Mouse (Mus musculus) liver, embryonic 11.5 days (tissue): ENCODE data around the gene Prdm12. TPM values are rescaled to one million over a fixed set of nuclear protein-coding genes. Genes with fewer than 3 reads are reported as not detected.

Source experiments
- ATAC-seq: fragments of 200-750 bp; cut with Nextera tagmentation; replicated peaks from 2 replicates; pipeline ENCODE4 v1.8.0; 2017; ENCODE audit warnings: moderate number of reproducible peaks, mild to moderate bottlenecking, moderate TSS enrichment, moderate library complexity; ENCODE audit not compliant: low FRiP score
- DNase-seq: peaks from one replicate; pipeline ENCODE4 v3.0.0-alpha.2; 2017; ENCODE audit warnings: low spot score
- H3K27ac ChIP-seq: fragments of 300-500 bp; sonication (generic); 2 replicates; pipeline ENCODE4 v1.5.1; 2014; ENCODE audit warnings: mild to moderate bottlenecking, low read depth, low read length, control low read depth
- H3K27me3 ChIP-seq: fragments of 300-500 bp; sonication (generic); replicated peaks from 2 replicates; pipeline ENCODE4 v1.6.1; 2014; ENCODE audit warnings: low read length, mixed read lengths; ENCODE audit not compliant: control insufficient read depth, insufficient read depth
- H3K36me3 ChIP-seq: fragments of 300-500 bp; sonication (generic); 2 replicates; pipeline ENCODE4 v1.6.1; 2014; ENCODE audit warnings: mild to moderate bottlenecking, low read length, moderate library complexity, mixed read lengths; ENCODE audit not compliant: control insufficient read depth, insufficient read depth
- H3K4me1 ChIP-seq: fragments of 300-500 bp; sonication (generic); replicated peaks from 2 replicates; pipeline ENCODE4 v1.6.1; 2014; ENCODE audit warnings: low read length, mixed read lengths; ENCODE audit not compliant: control insufficient read depth, insufficient read depth
- H3K4me2 ChIP-seq: fragments of 300-500 bp; sonication (generic); 2 replicates; pipeline ENCODE4 v1.6.1; 2014; ENCODE audit warnings: mild to moderate bottlenecking, control low read depth, moderate library complexity
- H3K4me3 ChIP-seq: fragments of 300-500 bp; sonication (generic); 2 replicates; pipeline ENCODE4 v1.5.1; 2014; ENCODE audit warnings: low read depth, low read length, control low read depth
- H3K9ac ChIP-seq: fragments of 300-500 bp; sonication (generic); 2 replicates; pipeline ENCODE4 v1.6.1; 2014; ENCODE audit warnings: low read depth, low read length, control low read depth
- H3K9me3 ChIP-seq: fragments of 300-500 bp; sonication (generic); 2 replicates; pipeline ENCODE4 v1.6.1; 2016; ENCODE audit warnings: low read length, inconsistent platforms, mixed read lengths; ENCODE audit not compliant: control insufficient read depth
- WGBS: fragments of 180-500 bp; shearing (Covaris S2); extraction: QIAGEN DNeasy Blood & Tissue Kit; methylation state at CpG from one replicate; pipeline ENCODE4 v1.1.7; 2014; 5-methylcytosine and 5-hydroxymethylcytosine counted together
- polyA plus RNA-seq: library from polyadenylated mRNA; unstranded; fragments of >200 nt; fragmentation: Nextera tagmentation; extraction: Ambion mirVana; gene quantifications from 2 replicates; pipeline ENCODE4 v1.2.1, GENCODE M21; 2014

Gene Prdm12
- polyA plus RNA-seq: 0.07 TPM in 1 of 2 replicates, not detected in the other

DNA sequence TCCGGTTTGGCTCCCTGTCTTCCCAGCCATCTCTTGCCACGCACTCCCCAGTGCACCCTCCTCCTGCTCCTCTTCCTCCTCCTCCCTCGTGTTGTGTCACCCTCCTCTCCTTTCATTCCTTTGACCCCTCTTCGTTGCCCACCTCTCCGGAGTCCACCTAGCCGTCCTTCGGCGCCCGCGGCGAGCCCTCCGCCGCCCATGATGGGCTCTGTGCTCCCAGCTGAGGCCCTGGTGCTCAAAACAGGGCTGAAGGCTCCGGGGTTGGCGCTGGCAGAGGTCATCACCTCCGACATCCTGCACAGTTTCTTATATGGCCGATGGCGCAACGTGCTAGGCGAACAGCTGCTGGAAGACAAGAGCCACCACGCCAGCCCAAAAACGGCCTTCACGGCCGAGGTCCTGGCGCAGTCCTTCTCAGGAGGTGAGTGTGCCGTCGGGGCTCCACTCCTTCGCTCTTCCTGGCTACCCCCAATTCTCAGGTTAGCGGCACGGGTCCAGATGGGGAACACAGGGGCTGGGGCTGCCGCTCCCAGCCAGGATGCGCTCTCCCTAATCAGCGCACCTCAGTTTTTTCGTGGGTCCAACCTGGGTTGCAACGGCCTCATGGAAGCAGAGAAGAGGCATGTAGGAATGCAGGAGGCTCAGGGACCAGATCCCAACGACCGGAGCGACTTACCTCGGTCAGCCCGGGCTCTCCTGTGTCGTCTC, at the start of gene Prdm12:
Gene Prdm12 (plus strand): TSS at position 137 of the 708 bp plus-strand sequence.
- H3K4me3 ChIP-seq: no peak within 1 kb of the TSS

DNA sequence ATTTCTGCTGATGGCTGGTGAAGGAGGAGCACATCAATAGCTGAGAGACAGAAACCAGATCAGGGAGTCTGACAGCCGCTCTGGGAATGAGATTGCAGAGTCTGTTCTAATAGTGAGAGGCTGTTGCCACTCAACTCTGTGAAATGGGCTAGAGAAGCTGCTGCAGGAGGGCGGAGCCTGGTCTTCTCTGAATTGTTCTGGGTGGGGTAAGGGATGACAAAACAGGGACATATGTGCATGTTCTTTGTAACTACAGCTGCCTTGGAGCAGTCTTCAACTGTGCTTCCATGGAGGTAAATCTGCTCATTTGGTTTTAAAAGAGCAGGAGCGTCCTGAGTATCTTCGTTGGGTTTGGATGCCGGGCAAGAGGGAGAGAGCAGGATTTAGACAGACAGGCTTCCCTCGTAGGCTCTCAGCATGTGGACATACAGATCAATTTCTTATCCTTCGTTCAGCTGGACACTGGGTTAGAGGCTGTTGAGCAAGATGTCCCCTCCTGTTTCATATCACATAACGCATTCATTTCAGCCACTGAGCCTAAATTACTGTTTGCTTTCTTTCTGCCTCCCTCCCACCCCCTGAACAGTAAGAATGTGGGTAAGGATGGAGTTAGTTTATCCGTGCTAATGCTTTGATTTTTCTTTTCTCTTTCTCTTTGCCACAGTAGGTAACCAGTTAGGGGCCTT, 47.9 kb upstream of the Prdm12 start:
- DNase-seq (no peak), ATAC-seq (no peak)
- H3K9me3 ChIP-seq: no peaks in the 10 kb centered on the region
- no peak overlapping the region for H3K4me3 ChIP-seq
- peaks cover 18% of the 10 kb centered on the region for H3K36me3 ChIP-seq
- no peak overlapping the region for H3K9ac ChIP-seq
- no peaks in the 10 kb centered on the region for H3K27me3 ChIP-seq
- H3K27ac ChIP-seq: no peak overlapping the region
- H3K4me1 ChIP-seq: peaks cover 15% of the 10 kb centered on the region
- 81% methylated on average over 9 of the region's 9 CpGs for WGBS
- no peak overlapping the region for H3K4me2 ChIP-seq

More for the DNA sequence above, at the start of gene Prdm12:
- DNase-seq (no peak), ATAC-seq (no peak)
- Histone ChIP-seq H3K27me3 (peaks cover 100% of the 10 kb centered on the region), H3K4me2 (no peak within 1 kb of the TSS), H3K4me1 (peaks cover 4% of the 10 kb centered on the region; the same call in 1 of the 2 replicates), H3K9me3 (no peaks in the 10 kb centered on the region), H3K36me3 (no peaks in the 10 kb centered on the region), H3K9ac (no peak within 1 kb of the TSS), H3K27ac (no peak within 1 kb of the TSS)
- 3% methylated on average over 41 of the region's 41 CpGs for WGBS

- peaks cover 54% of the 10 kb centered on the region for H3K36me3 ChIP-seq
- no peak overlapping the region for H3K9ac ChIP-seq
- no peaks in the 10 kb centered on the region for H3K27me3 ChIP-seq
- H3K4me2 ChIP-seq: no peak overlapping the region
- no peaks in the 10 kb centered on the region for H3K9me3 ChIP-seq
- DNase-seq: no peak
- WGBS: 40% methylated on average over 1 of the region's 1 CpGs
- H3K4me3 ChIP-seq: no peak overlapping the region
- ATAC-seq: peak; percentile 86
- peak overlapping the region; percentile 16; the same call in 1 of the 2 replicates for H3K27ac ChIP-seq
- H3K4me1 ChIP-seq: peaks cover 14% of the 10 kb centered on the region
Observed at GRCm38 (mm10) chr2:31607555-31607954, 32.3 kb upstream of the Prdm12 start.

DNA sequence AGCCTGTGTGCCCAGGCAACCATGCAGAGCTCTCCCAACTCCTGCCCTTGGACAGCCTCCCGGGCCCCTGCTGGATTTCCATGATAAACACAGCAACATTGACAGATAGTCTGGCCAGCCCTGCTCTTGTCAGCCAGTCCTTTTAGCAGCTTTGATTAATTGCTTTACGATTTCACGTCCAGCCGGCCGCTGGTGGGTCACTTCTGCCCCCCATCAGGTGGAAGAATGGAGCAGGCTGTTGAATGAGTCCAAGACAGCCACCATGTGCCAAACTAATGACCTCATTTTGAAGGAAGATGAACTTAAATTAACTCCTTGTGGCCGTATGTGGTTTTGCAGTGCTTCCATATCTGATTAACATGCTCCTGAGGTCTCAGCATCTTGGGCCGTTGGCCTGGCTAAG, 30.0 kb upstream of the Prdm12 start:
- no peak for ATAC-seq
- Histone ChIP-seq H3K36me3 (peaks cover 57% of the 10 kb centered on the region), H3K27ac (no peak overlapping the region), H3K9me3 (no peaks in the 10 kb centered on the region), H3K27me3 (no peaks in the 10 kb centered on the region), H3K9ac (no peak overlapping the region), H3K4me3 (no peak overlapping the region), H3K4me2 (no peak overlapping the region), H3K4me1 (peaks cover 14% of the 10 kb centered on the region)
- WGBS: 59% methylated on average over 7 of the region's 7 CpGs
- no peak for DNase-seq

DNA sequence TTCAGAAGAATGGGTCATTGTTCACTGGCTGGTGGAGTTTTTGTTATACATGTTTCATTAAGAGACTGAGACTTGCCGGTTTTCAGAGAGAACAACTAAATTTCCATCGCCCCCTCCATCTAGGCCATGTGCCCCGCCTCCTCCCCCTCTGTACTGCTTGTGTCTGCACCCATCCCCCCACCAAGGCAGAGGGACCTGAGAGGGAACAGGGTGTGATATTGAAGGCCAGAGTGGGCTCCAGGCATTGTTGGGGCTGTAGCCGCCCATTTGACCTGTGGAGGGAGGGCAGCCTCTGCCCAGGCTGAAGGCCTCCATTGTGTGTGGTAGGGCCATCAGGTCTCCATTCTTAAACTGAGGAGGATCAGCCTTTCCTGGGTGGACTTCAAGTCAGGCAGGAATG, 28.9 kb upstream of the Prdm12 start:
- no peak for ATAC-seq
- H3K27me3 ChIP-seq: no peaks in the 10 kb centered on the region
- peaks cover 55% of the 10 kb centered on the region for H3K36me3 ChIP-seq
- WGBS: 86% methylated on average over 4 of the region's 4 CpGs
- no peak overlapping the region for H3K27ac ChIP-seq
- no peak overlapping the region for H3K9ac ChIP-seq
- H3K4me3 ChIP-seq: no peak overlapping the region
- H3K4me2 ChIP-seq: no peak overlapping the region
- peaks cover 14% of the 10 kb centered on the region for H3K4me1 ChIP-seq
- H3K9me3 ChIP-seq: no peaks in the 10 kb centered on the region
- DNase-seq: no peak

DNA sequence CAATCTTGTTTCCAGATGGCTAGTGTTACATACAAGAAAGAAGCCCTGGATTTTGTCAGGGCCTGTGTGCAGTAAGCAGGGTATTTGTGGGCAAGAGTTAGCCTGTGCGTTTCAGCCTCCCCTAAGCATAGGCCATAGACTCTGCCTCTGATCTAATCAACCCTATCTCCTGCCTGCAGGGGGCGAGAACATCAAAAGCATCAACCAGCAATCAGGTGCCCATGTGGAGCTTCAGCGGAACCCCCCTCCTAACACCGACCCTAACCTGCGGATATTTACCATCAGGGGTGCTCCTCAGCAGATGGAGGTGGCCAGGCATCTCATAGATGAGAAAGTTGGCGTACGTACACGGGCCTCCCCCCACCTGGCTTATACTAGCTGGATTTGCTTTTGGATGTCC, 28.4 kb upstream of the Prdm12 start:
- no peaks in the 10 kb centered on the region for H3K9me3 ChIP-seq
- H3K36me3 ChIP-seq: peaks cover 52% of the 10 kb centered on the region
- H3K4me2 ChIP-seq: no peak overlapping the region
- no peaks in the 10 kb centered on the region for H3K27me3 ChIP-seq
- H3K9ac ChIP-seq: no peak overlapping the region
- WGBS: 83% methylated on average over 8 of the region's 8 CpGs
- no peak overlapping the region for H3K4me3 ChIP-seq
- DNase-seq (no peak), ATAC-seq (no peak)
- no peak overlapping the region for H3K27ac ChIP-seq
- H3K4me1 ChIP-seq: peaks cover 14% of the 10 kb centered on the region

DNA sequence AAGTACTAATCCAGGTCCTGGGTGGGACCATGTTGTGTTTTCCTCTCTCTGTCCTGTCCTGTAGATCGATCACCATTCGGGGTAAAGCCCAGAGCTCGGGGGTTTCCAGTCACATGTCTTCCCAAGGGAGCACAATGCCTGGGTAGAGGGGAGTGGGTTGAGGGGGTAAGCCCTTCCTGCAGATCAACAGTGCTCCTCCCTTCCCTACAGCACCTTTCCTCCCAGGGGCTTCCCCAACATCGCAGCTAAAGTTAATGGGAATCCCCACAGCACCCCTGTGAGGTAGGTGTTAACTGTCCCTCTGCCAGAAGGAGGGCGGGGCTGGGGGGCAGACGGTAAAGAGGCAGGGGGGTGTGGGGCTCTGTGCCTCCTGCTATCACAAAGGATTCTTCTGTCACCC, 27.2 kb upstream of the Prdm12 start:
- no peak for DNase-seq
- H3K4me3 ChIP-seq: no peak overlapping the region
- WGBS: 83% methylated on average over 6 of the region's 6 CpGs
- no peak overlapping the region for H3K27ac ChIP-seq
- no peak for ATAC-seq
- no peak overlapping the region for H3K4me2 ChIP-seq
- no peak overlapping the region for H3K9ac ChIP-seq
- H3K4me1 ChIP-seq: peaks cover 10% of the 10 kb centered on the region
- H3K9me3 ChIP-seq: no peaks in the 10 kb centered on the region
- no peaks in the 10 kb centered on the region for H3K27me3 ChIP-seq
- H3K36me3 ChIP-seq: peaks cover 48% of the 10 kb centered on the region

DNA sequence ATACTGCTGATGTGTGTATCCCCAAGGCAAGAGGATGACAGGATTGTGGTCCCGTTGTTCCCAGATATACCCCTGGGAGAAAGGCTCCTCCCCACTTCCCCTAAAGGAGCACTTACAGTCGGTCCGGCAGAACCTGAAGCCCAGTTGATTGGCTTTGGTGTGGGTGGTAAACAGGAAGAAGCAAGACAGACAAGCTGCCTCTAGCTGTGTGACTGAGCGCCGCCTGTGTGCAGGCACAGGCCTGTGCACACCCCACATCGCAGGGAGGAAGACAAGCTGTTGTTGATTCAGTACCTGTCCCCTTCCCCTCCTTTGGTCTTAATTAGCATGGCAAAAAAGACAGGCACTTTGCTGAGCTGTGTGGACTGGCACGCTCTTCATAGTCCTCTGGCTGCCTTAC, 26.1 kb upstream of the Prdm12 start:
- DNase-seq (no peak), ATAC-seq (no peak)
- WGBS: 89% methylated on average over 7 of the region's 7 CpGs
- H3K9me3 ChIP-seq: no peaks in the 10 kb centered on the region
- no peaks in the 10 kb centered on the region for H3K27me3 ChIP-seq
- peaks cover 45% of the 10 kb centered on the region for H3K36me3 ChIP-seq
- H3K4me3 ChIP-seq: no peak overlapping the region
- H3K27ac ChIP-seq: no peak overlapping the region
- H3K4me2 ChIP-seq: no peak overlapping the region
- no peak overlapping the region for H3K9ac ChIP-seq
- 0 out of 2 replicates have a peak, but pooled peaks cover under 1% of the 10 kb centered on the region for H3K4me1 ChIP-seq
